Mouse (Mus musculus) ES-CJ7 (cell line): ENCODE measurements at regions not wholly inside any gene's neighbourhood (a gene's known extent, or its start where the extent isn't known, plus 50 kb on each side); places are given as distances from the start of the nearest gene placed in this dataset.

Source experiments
- DNase-seq: peaks from one replicate; pipeline ENCODE4 v3.0.0; 2011; ENCODE audit warnings: low read depth, low spot score

- DNase-seq, result no peak
Measured at GRCm38 (mm10) chr2:57906939-57907338, 90.7 kb upstream of the Galnt5 start.

GRCm38 (mm10) chr2:57909706-57910105 lies 88.0 kb upstream of the Galnt5 start:
- no peak for DNase-seq

- DNase-seq, result no peak
Measured at GRCm38 (mm10) chr2:57916375-57917023, 81.2 kb upstream of the Galnt5 start.

GRCm38 (mm10) chr2:57917721-57918120 lies 80.0 kb upstream of the Galnt5 start:
- DNase-seq, result no peak

- peak; percentile 39 for DNase-seq
Measured at GRCm38 (mm10) chr2:57919102-57919731, 78.5 kb upstream of the Galnt5 start.

- peak; percentile 48 for DNase-seq
Measured at GRCm38 (mm10) chr2:57934062-57934822, 63.4 kb upstream of the Galnt5 start.
